Mouse (Mus musculus) embryo, embryonic 9.5 days (tissue): Measurements from ENCODE around the gene Olfr1490.
"Not testable (repeated sequence)": the region's sequence is repeated elsewhere in the genome, so short reads cannot be mapped to it uniquely, and the experiment has no call there.

Source experiments
- DNase-seq: peaks from one replicate; pipeline ENCODE4 v3.0.0-alpha.2; 2017; ENCODE audit errors: extremely low spot score

Gene Olfr1490

GRCm38 (mm10) chr19:13650791-13651190 is at the start of gene Olfr1490:
Olfr1490 (plus strand) TSS chr19:13651091.
- DNase-seq, result no peak

- not testable (repeated sequence) for DNase-seq
Measured at GRCm38 (mm10) chr19:13617075-13617474, 33.8 kb upstream of the Olfr1490 start, which contains the start of gene Olfr1487. Olfr1487 (plus strand) TSS chr19:13617375.

DNA sequence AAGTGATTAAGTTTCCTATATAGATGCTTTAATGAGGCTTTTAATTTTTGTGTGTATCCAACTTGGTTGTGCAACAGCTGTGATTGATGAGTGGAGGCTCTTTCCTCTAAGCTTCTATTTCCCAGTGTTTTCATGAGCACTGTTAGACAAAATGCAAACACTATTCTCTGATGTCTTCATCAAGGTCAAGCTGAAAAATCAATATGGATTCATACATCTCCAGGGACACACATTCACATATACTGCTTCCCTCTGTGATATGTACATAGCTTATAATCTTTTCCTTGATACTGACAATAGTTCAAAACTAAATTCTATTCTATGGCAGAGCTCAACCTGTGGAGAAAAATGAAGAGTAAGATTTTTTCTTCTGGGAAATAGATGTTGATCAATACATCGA is 19.6 kb upstream of the Olfr1490 start, which contains the start of gene Olfr1489:
Olfr1489 (plus strand) TSS at position 301 of the 400 bp plus-strand sequence.
- DNase-seq, result no peak

- no peak for DNase-seq
Measured at GRCm38 (mm10) chr19:13696968-13697367, 46.1 kb downstream of the Olfr1490 start, which contains the start of gene Olfr1491. Olfr1491 (plus strand) TSS chr19:13697268.
